Mouse (Mus musculus): ENCODE data around the gene Rfx1. TPM values are rescaled to one million over a fixed set of nuclear protein-coding genes. Genes with fewer than 3 reads are reported as not detected.

Rfx1 gene
- polyA plus RNA-seq, 1 experiment from 2014 or later: 9.5 TPM

DNA sequence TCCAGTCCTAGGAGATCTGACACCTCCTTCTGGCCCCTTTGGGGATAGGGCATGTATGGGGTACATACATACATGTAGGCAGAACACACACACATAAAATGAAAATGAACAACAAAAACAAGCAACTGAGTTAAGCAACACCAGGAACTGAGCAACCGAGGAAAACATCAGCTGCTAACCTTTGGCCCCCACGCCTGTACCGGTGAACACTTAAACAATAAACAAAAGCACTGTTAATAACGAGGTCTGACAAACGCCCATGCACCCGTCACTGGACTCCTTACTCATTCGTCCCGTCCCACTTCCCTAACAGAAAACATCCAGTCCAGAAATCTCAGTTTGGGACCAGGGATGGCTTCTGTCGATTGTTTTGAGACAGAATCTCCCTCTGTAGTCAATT lies 22.6 kb downstream of the Rfx1 start:
- H3K4me2 ChIP-seq: no peak overlapping the region
- H3K27ac ChIP-seq (ENCODE audit: low read depth, low read length): no peak overlapping the region
- H3K27me3 ChIP-seq (replicated peaks; ENCODE audit: control insufficient read depth, insufficient read depth, low read length): no peaks in the 10 kb centered on the region
- H3K4me1 ChIP-seq (replicated peaks; ENCODE audit: control insufficient read depth, insufficient read depth, low read length): no peaks in the 10 kb centered on the region
- H3K36me3 ChIP-seq (ENCODE audit: control insufficient read depth, insufficient read depth, low read length): peaks cover 32% of the 10 kb centered on the region
- ATAC-seq (replicated peaks; ENCODE audit: low FRiP score): no peak
- WGBS: 84% methylated on average over 9 of the region's 9 CpGs
- H3K9ac ChIP-seq (ENCODE audit: low read depth, low read length): no peak overlapping the region
- DNase-seq (ENCODE audit: low spot score): no peak
- no peaks in the 10 kb centered on the region for H3K9me3 ChIP-seq (ENCODE audit: control insufficient read depth, low read length)
- no peak overlapping the region for H3K4me3 ChIP-seq (ENCODE audit: low read depth, low read length)

DNA sequence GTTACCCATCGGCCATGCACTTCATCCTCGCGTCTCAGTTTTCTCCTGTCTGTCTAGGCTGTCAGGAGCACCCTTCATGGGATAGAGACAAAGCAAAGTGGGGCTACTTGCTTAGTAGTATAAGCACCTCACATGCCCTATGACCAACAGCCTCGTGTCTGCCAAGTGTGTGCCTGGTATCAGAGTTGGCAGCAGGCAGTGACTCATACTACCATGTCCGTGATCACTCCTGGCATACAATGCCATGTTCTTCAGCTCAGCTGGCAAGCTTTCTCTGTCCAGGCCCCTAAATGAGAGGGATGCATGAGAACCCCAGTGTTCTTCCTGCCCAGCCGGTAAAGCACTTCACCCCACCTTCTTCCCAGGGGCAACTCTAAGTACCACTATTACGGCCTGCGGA lies 24.0 kb downstream of the Rfx1 start:
- H3K36me3 ChIP-seq (ENCODE audit: control insufficient read depth, insufficient read depth, low read length): peaks cover 38% of the 10 kb centered on the region
- 90% methylated on average over 8 of the region's 8 CpGs for WGBS
- DNase-seq (ENCODE audit: low spot score): no peak
- ATAC-seq (replicated peaks; ENCODE audit: low FRiP score): no peak
- H3K27ac ChIP-seq (ENCODE audit: low read depth, low read length): no peak overlapping the region
- no peak overlapping the region for H3K4me2 ChIP-seq
- no peak overlapping the region for H3K9ac ChIP-seq (ENCODE audit: low read depth, low read length)
- H3K9me3 ChIP-seq (ENCODE audit: control insufficient read depth, low read length): no peaks in the 10 kb centered on the region
- no peaks in the 10 kb centered on the region for H3K27me3 ChIP-seq (replicated peaks; ENCODE audit: control insufficient read depth, insufficient read depth, low read length)
- H3K4me1 ChIP-seq (replicated peaks; ENCODE audit: control insufficient read depth, insufficient read depth, low read length): no peaks in the 10 kb centered on the region
- H3K4me3 ChIP-seq (ENCODE audit: low read depth, low read length): no peak overlapping the region

DNA sequence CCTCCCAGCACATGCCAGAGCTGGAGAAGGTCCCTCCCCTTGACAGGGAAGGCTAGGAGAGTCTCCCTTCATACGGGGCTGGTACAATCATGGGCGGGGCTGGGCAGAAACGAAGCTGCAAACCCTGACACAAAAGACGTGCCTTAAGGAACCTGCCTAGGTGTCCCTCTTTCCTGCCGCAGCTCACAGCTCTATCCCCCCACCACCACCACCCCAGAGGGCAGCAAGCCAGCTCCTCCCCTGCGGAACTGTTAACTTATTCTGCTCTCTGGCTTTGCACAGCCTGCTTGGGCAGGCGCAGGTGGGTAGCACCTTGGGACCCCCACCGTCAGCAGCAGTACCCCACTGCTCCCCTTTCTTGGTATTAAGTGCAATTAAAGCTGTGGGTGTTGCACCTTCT lies 29.4 kb downstream of the Rfx1 start:
- no peak for DNase-seq (ENCODE audit: low spot score)
- Histone ChIP-seq H3K9me3 (ENCODE audit: control insufficient read depth, low read length) (no peaks in the 10 kb centered on the region), H3K4me3 (ENCODE audit: low read depth, low read length) (no peak overlapping the region), H3K4me2 (no peak overlapping the region), H3K27me3 (replicated peaks; ENCODE audit: control insufficient read depth, insufficient read depth, low read length) (no peaks in the 10 kb centered on the region), H3K9ac (ENCODE audit: low read depth, low read length) (no peak overlapping the region), H3K4me1 (replicated peaks; ENCODE audit: control insufficient read depth, insufficient read depth, low read length) (no peaks in the 10 kb centered on the region), H3K36me3 (ENCODE audit: control insufficient read depth, insufficient read depth, low read length) (peaks cover 57% of the 10 kb centered on the region), H3K27ac (ENCODE audit: low read depth, low read length) (no peak overlapping the region)
- WGBS: 83% methylated on average over 8 of the region's 8 CpGs
- ATAC-seq (replicated peaks; ENCODE audit: low FRiP score): no peak

DNA sequence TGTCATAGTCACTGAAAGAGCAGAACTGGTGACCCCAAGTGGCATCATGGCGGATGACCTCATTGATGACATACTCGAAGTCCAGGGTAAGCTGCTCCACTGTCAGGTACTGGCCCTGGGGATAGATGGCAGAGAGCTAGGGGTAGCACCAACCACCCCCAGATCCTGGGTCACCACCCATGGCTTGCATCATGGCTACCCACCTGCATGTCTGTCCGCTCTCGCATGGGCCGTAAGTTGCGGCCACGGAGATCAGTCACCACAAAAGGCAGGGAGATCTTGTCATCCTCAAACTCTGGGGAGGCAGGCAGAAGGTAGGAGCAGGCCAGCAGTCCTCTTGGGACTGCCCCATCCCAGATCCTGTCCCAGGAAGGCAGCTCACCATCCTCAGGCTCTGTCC lies 31.7 kb downstream of the Rfx1 start:
- peaks cover 6% of the 10 kb centered on the region for H3K4me1 ChIP-seq (replicated peaks; ENCODE audit: control insufficient read depth, insufficient read depth, low read length)
- no peak overlapping the region for H3K9ac ChIP-seq (ENCODE audit: low read depth, low read length)
- no peak overlapping the region for H3K4me3 ChIP-seq (ENCODE audit: low read depth, low read length)
- WGBS: 89% methylated on average over 7 of the region's 7 CpGs
- no peak overlapping the region for H3K27ac ChIP-seq (ENCODE audit: low read depth, low read length)
- no peak for DNase-seq (ENCODE audit: low spot score)
- ATAC-seq (replicated peaks; ENCODE audit: low FRiP score): no peak
- H3K9me3 ChIP-seq (ENCODE audit: control insufficient read depth, low read length): no peaks in the 10 kb centered on the region
- peaks cover 61% of the 10 kb centered on the region for H3K36me3 ChIP-seq (ENCODE audit: control insufficient read depth, insufficient read depth, low read length)
- no peak overlapping the region for H3K4me2 ChIP-seq
- H3K27me3 ChIP-seq (replicated peaks; ENCODE audit: control insufficient read depth, insufficient read depth, low read length): no peaks in the 10 kb centered on the region

DNA sequence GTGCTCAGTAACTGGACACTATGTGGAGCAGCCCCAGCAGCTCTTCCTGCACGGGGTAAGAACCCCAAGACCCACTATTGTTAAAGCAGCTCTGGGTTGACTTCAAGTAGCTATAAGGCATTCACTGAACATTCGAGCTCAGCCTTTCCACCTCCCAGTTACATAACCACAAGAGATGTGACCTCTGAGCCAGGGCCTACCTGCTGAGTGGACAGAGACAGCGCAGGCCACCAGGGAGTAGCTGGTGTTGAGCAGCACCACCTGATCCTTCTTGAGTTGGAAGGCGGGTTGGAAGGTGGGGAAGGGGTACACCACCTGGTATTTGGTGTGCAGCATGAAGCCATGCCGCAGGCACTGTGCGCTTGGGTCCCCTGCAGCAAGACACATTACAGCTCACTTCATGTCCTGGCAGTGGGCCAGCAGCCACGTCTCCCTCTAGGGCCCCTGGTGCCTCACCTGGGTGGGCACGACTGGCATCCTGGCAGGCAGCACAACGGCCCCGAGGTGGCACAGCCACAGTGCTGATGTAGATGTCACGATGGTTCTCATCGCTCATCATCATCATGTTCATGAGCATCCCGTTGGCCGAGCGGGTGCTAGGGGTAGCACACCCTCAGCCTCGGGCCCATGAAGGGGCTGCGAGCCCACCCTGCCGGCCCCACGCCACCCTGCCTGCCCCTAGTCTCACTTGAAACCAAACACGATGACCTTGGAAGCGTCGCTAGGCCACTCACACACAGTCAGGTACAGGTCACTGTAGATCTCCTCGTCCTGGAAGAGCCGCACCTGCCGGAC lies 35.0 kb downstream of the Rfx1 start:
- H3K27me3 ChIP-seq (replicated peaks; ENCODE audit: control insufficient read depth, insufficient read depth, low read length): no peaks in the 10 kb centered on the region

DNA sequence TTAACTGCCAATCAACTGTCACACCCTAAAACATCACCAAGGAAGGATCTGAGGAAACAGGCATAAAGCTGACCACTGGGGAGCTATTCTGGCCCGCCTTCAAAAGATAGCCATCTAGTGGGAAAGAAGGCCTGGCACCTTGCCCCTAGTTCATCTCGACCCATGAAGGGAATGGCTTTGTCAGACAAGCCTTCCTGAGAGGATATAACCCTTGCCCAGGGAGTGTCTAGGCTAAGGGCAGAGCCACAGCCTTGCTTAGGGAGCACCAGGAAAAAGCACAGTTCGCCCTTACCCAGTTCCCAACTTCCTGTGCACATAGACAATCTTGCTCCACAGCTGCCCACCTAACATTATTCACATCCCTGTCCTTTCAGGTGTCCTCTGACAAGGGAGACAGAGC lies 37.0 kb downstream of the Rfx1 start:
- no peak overlapping the region; the same call in 1 of the 2 replicates for H3K27ac ChIP-seq (ENCODE audit: low read depth, low read length)

More for the DNA sequence above, 35.0 kb downstream of the Rfx1 start:
- Histone ChIP-seq H3K4me3 (ENCODE audit: low read depth, low read length) (no peak overlapping the region), H3K27ac (ENCODE audit: low read depth, low read length) (no peak overlapping the region), H3K9me3 (ENCODE audit: control insufficient read depth, low read length) (no peaks in the 10 kb centered on the region), H3K4me2 (no peak overlapping the region), H3K4me1 (replicated peaks; ENCODE audit: control insufficient read depth, insufficient read depth, low read length) (peaks cover 12% of the 10 kb centered on the region), H3K36me3 (ENCODE audit: control insufficient read depth, insufficient read depth, low read length) (peaks cover 35% of the 10 kb centered on the region), H3K9ac (ENCODE audit: low read depth, low read length) (no peak overlapping the region)
- no peak for ATAC-seq (replicated peaks; ENCODE audit: low FRiP score)
- DNase-seq (ENCODE audit: low spot score): no peak
- WGBS: 92% methylated on average over 25 of the region's 25 CpGs

DNA sequence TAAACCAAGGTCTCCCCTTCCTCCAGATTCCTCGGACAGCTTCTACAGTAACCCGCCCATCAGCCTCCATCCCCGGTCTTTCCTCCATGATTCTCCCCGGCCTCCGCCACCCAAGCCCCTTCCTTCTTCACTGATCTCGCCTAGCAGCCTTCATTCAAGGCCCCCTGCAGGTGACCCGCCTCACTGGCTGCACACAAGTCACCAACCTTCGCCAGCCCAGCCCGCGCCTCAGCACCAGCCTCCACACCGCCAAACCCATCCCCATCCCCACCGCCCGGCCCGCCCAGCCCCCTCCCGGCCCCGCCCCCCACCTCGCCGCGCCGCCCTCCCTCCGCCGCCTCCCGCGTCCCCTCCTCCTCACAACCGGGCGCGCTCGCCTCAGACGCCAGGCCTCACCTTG lies 37.6 kb downstream of the Rfx1 start:
- no peaks in the 10 kb centered on the region for H3K27me3 ChIP-seq (replicated peaks; ENCODE audit: control insufficient read depth, insufficient read depth, low read length)
- peak overlapping the region; percentile 80 for H3K9ac ChIP-seq (ENCODE audit: low read depth, low read length)
- H3K4me2 ChIP-seq: peak overlapping the region; percentile 91
- peaks cover 12% of the 10 kb centered on the region for H3K4me1 ChIP-seq (replicated peaks; ENCODE audit: control insufficient read depth, insufficient read depth, low read length)
- peak overlapping the region; percentile 85 for H3K27ac ChIP-seq (ENCODE audit: low read depth, low read length)
- peak overlapping the region; percentile 78 for H3K4me3 ChIP-seq (ENCODE audit: low read depth, low read length)
- no peak for DNase-seq (ENCODE audit: low spot score)
- H3K9me3 ChIP-seq (ENCODE audit: control insufficient read depth, low read length): no peaks in the 10 kb centered on the region
- H3K36me3 ChIP-seq (ENCODE audit: control insufficient read depth, insufficient read depth, low read length): peaks cover 16% of the 10 kb centered on the region; the same call in 1 of the 2 replicates
- ATAC-seq (replicated peaks; ENCODE audit: low FRiP score): peak; percentile 82
- WGBS: 2% methylated on average over 29 of the region's 29 CpGs

More for the DNA sequence above, 37.0 kb downstream of the Rfx1 start:
- H3K4me2 ChIP-seq: peak overlapping the region; percentile 91
- peaks cover 12% of the 10 kb centered on the region for H3K4me1 ChIP-seq (replicated peaks; ENCODE audit: control insufficient read depth, insufficient read depth, low read length)
- peak overlapping the region; percentile 78 for H3K4me3 ChIP-seq (ENCODE audit: low read depth, low read length)
- H3K36me3 ChIP-seq (ENCODE audit: control insufficient read depth, insufficient read depth, low read length): peaks cover 18% of the 10 kb centered on the region
- no peaks in the 10 kb centered on the region for H3K9me3 ChIP-seq (ENCODE audit: control insufficient read depth, low read length)
- peak overlapping the region; percentile 80 for H3K9ac ChIP-seq (ENCODE audit: low read depth, low read length)
- no peak for DNase-seq (ENCODE audit: low spot score)
- no peak for ATAC-seq (replicated peaks; ENCODE audit: low FRiP score)
- 49% methylated on average over 3 of the region's 3 CpGs for WGBS
- no peaks in the 10 kb centered on the region for H3K27me3 ChIP-seq (replicated peaks; ENCODE audit: control insufficient read depth, insufficient read depth, low read length)

DNA sequence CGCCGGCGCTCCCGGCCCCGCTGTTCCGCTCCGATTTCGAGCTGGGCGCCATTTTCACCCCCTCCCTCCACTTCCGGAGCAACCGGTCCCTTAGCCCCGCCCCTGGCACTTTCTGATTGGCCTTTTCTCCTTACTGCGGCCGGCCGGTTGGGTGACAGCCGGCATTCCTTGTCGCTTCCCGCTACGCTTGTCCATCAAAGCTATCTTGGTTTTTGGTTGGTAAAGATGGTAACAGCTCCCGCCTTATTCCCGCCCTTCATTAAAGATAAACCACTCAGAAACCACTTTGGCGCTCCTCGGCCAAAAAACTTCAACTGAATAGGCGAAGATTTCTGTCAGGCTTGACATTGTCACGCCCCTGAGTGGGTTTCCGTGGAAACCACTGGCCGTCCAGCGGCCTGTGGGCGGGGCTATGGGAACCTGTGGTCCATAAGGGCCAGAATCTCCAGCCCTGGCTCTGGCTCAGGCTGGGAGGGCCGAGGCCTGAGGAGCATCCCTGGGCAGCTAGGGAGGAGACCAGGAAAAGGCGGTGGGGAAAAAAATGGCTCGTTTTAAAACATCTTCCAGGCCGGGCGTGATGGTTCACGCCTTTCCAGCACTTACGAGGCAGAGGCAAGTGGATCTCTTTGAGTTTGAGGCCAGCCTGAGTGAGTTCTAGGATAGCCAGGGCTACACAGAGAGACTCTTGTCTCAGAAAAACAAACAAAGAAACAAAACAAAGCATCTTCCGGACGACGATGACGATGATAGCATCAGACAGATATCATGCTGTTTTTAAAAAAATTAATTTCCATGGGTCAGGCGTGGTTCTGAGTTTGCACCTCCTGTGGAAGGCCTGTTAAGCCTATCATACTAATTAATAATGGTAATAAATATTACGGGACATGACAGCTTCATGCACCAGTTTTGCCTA lies 38.3 kb downstream of the Rfx1 start, which contains the start of gene Dcaf15:
Dcaf15 (minus strand) TSS at position 72 of the 913 bp plus-strand sequence.
- Histone ChIP-seq H3K27ac (ENCODE audit: low read depth, low read length) (peak within 1 kb of the TSS; percentile 85), H3K36me3 (ENCODE audit: control insufficient read depth, insufficient read depth, low read length) (peaks cover 16% of the 10 kb centered on the region; the same call in 1 of the 2 replicates), H3K4me3 (ENCODE audit: low read depth, low read length) (peak within 1 kb of the TSS; percentile 78), H3K9me3 (ENCODE audit: control insufficient read depth, low read length) (no peaks in the 10 kb centered on the region), H3K9ac (ENCODE audit: low read depth, low read length) (peak within 1 kb of the TSS; percentile 80), H3K4me2 (peak within 1 kb of the TSS; percentile 91), H3K4me1 (replicated peaks; ENCODE audit: control insufficient read depth, insufficient read depth, low read length) (peaks cover 12% of the 10 kb centered on the region), H3K27me3 (replicated peaks; ENCODE audit: control insufficient read depth, insufficient read depth, low read length) (no peaks in the 10 kb centered on the region)
- DNase-seq (ENCODE audit: low spot score) (peak; percentile 96), ATAC-seq (replicated peaks; ENCODE audit: low FRiP score) (peak; percentile 96)
- 9% methylated on average over 42 of the region's 42 CpGs for WGBS
